Mouse (Mus musculus): ENCODE data around the gene Aamp. TPM values are rescaled to one million over a fixed set of nuclear protein-coding genes. Genes with fewer than 3 reads are reported as not detected.

Aamp gene
- polyA plus RNA-seq, 1 experiment from 2014 or later: 184 TPM

- Histone ChIP-seq H3K27ac (replicated peaks; ENCODE audit: low read depth, low read length) (no peak overlapping the region), H3K9me3 (ENCODE audit: control insufficient read depth, low read length) (no peaks in the 10 kb centered on the region), H3K4me3 (replicated peaks; ENCODE audit: low read depth, low read length) (peak overlapping the region; percentile 37), H3K27me3 (ENCODE audit: control insufficient read depth, insufficient read depth, low read length) (peaks cover 15% of the 10 kb centered on the region), H3K4me2 (ENCODE audit: low read length) (peak overlapping the region; percentile 66), H3K36me3 (ENCODE audit: control insufficient read depth, insufficient read depth, low read length) (no peaks in the 10 kb centered on the region), H3K9ac (replicated peaks; ENCODE audit: low read length) (no peak overlapping the region), H3K4me1 (ENCODE audit: control insufficient read depth, insufficient read depth, low read length) (peaks cover 6% of the 10 kb centered on the region; the same call in 1 of the 2 replicates)
- peak; percentile 3 for DNase-seq
- ATAC-seq (ENCODE audit: low FRiP score, low TSS enrichment): no peak
- WGBS: 11% methylated on average over 12 of the region's 12 CpGs
Measured at GRCm38 (mm10) chr1:74304339-74304790, 19.8 kb upstream of the Aamp start.

- no peaks in the 10 kb centered on the region for H3K36me3 ChIP-seq (ENCODE audit: control insufficient read depth, insufficient read depth, low read length)
- peaks cover 6% of the 10 kb centered on the region; the same call in 1 of the 2 replicates for H3K4me1 ChIP-seq (ENCODE audit: control insufficient read depth, insufficient read depth, low read length)
- peaks cover 15% of the 10 kb centered on the region for H3K27me3 ChIP-seq (ENCODE audit: control insufficient read depth, insufficient read depth, low read length)
- ATAC-seq (ENCODE audit: low FRiP score, low TSS enrichment) (peak; percentile 55), DNase-seq (peak; percentile 42)
- peak overlapping the region; percentile 37 for H3K4me3 ChIP-seq (replicated peaks; ENCODE audit: low read depth, low read length)
- WGBS: under 1% methylated on average over 56 of the region's 56 CpGs
- H3K27ac ChIP-seq (replicated peaks; ENCODE audit: low read depth, low read length): no peak overlapping the region
- 0 out of 2 replicates have a peak overlapping the region, but pooled peaks have one; percentile 23 for H3K9ac ChIP-seq (replicated peaks; ENCODE audit: low read length)
- H3K4me2 ChIP-seq (ENCODE audit: low read length): peak overlapping the region; percentile 66
- no peaks in the 10 kb centered on the region for H3K9me3 ChIP-seq (ENCODE audit: control insufficient read depth, low read length)
Measured at GRCm38 (mm10) chr1:74303509-74304338, 19.2 kb upstream of the Aamp start.

GRCm38 (mm10) chr1:74302835-74303234 lies 18.3 kb upstream of the Aamp start:
- Histone ChIP-seq H3K9me3 (ENCODE audit: control insufficient read depth, low read length) (no peaks in the 10 kb centered on the region), H3K36me3 (ENCODE audit: control insufficient read depth, insufficient read depth, low read length) (no peaks in the 10 kb centered on the region), H3K9ac (replicated peaks; ENCODE audit: low read length) (no peak overlapping the region), H3K27me3 (ENCODE audit: control insufficient read depth, insufficient read depth, low read length) (peaks cover 15% of the 10 kb centered on the region), H3K4me1 (ENCODE audit: control insufficient read depth, insufficient read depth, low read length) (peaks cover 6% of the 10 kb centered on the region; the same call in 1 of the 2 replicates), H3K4me2 (ENCODE audit: low read length) (no peak overlapping the region), H3K4me3 (replicated peaks; ENCODE audit: low read depth, low read length) (no peak overlapping the region), H3K27ac (replicated peaks; ENCODE audit: low read depth, low read length) (no peak overlapping the region)
- no peak for DNase-seq
- WGBS: 88% methylated on average over 2 of the region's 2 CpGs
- ATAC-seq (ENCODE audit: low FRiP score, low TSS enrichment): no peak

GRCm38 (mm10) chr1:74302229-74302628 lies 17.7 kb upstream of the Aamp start:
- no peaks in the 10 kb centered on the region for H3K9me3 ChIP-seq (ENCODE audit: control insufficient read depth, low read length)
- no peak overlapping the region for H3K9ac ChIP-seq (replicated peaks; ENCODE audit: low read length)
- no peak overlapping the region for H3K27ac ChIP-seq (replicated peaks; ENCODE audit: low read depth, low read length)
- H3K4me3 ChIP-seq (replicated peaks; ENCODE audit: low read depth, low read length): no peak overlapping the region
- H3K4me2 ChIP-seq (ENCODE audit: low read length): no peak overlapping the region
- H3K27me3 ChIP-seq (ENCODE audit: control insufficient read depth, insufficient read depth, low read length): peaks cover 15% of the 10 kb centered on the region
- peaks cover 6% of the 10 kb centered on the region; the same call in 1 of the 2 replicates for H3K4me1 ChIP-seq (ENCODE audit: control insufficient read depth, insufficient read depth, low read length)
- no peaks in the 10 kb centered on the region for H3K36me3 ChIP-seq (ENCODE audit: control insufficient read depth, insufficient read depth, low read length)
- DNase-seq: no peak
- WGBS: 90% methylated on average over 7 of the region's 7 CpGs
- ATAC-seq (ENCODE audit: low FRiP score, low TSS enrichment): no peak

- Histone ChIP-seq H3K9me3 (ENCODE audit: control insufficient read depth, low read length) (no peaks in the 10 kb centered on the region), H3K36me3 (ENCODE audit: control insufficient read depth, insufficient read depth, low read length) (no peaks in the 10 kb centered on the region), H3K4me2 (ENCODE audit: low read length) (no peak overlapping the region), H3K9ac (replicated peaks; ENCODE audit: low read length) (no peak overlapping the region), H3K27ac (replicated peaks; ENCODE audit: low read depth, low read length) (no peak overlapping the region), H3K4me3 (replicated peaks; ENCODE audit: low read depth, low read length) (no peak overlapping the region), H3K27me3 (ENCODE audit: control insufficient read depth, insufficient read depth, low read length) (peaks cover 15% of the 10 kb centered on the region), H3K4me1 (ENCODE audit: control insufficient read depth, insufficient read depth, low read length) (peaks cover 13% of the 10 kb centered on the region)
- ATAC-seq (ENCODE audit: low FRiP score, low TSS enrichment) (no peak), DNase-seq (no peak)
- WGBS: 92% methylated on average over 6 of the region's 6 CpGs
Measured at GRCm38 (mm10) chr1:74300347-74301110, 16.0 kb upstream of the Aamp start.

GRCm38 (mm10) chr1:74298996-74299395 lies 14.5 kb upstream of the Aamp start:
- Histone ChIP-seq H3K4me2 (ENCODE audit: low read length) (no peak overlapping the region), H3K36me3 (ENCODE audit: control insufficient read depth, insufficient read depth, low read length) (0 out of 2 replicates have a peak, but pooled peaks cover 2% of the 10 kb centered on the region), H3K9me3 (ENCODE audit: control insufficient read depth, low read length) (no peaks in the 10 kb centered on the region), H3K4me1 (ENCODE audit: control insufficient read depth, insufficient read depth, low read length) (peaks cover 21% of the 10 kb centered on the region), H3K27me3 (ENCODE audit: control insufficient read depth, insufficient read depth, low read length) (peaks cover 7% of the 10 kb centered on the region; the same call in 1 of the 2 replicates), H3K27ac (replicated peaks; ENCODE audit: low read depth, low read length) (no peak overlapping the region), H3K4me3 (replicated peaks; ENCODE audit: low read depth, low read length) (no peak overlapping the region), H3K9ac (replicated peaks; ENCODE audit: low read length) (no peak overlapping the region)
- 73% methylated on average over 5 of the region's 5 CpGs for WGBS
- ATAC-seq (ENCODE audit: low FRiP score, low TSS enrichment) (no peak), DNase-seq (no peak)

- Histone ChIP-seq H3K4me2 (ENCODE audit: low read length) (no peak overlapping the region), H3K4me3 (replicated peaks; ENCODE audit: low read depth, low read length) (no peak overlapping the region), H3K9me3 (ENCODE audit: control insufficient read depth, low read length) (no peaks in the 10 kb centered on the region), H3K27me3 (ENCODE audit: control insufficient read depth, insufficient read depth, low read length) (no peaks in the 10 kb centered on the region; the same call in 1 of the 2 replicates), H3K27ac (replicated peaks; ENCODE audit: low read depth, low read length) (no peak overlapping the region), H3K4me1 (ENCODE audit: control insufficient read depth, insufficient read depth, low read length) (peaks cover 15% of the 10 kb centered on the region), H3K9ac (replicated peaks; ENCODE audit: low read length) (no peak overlapping the region), H3K36me3 (ENCODE audit: control insufficient read depth, insufficient read depth, low read length) (0 out of 2 replicates have a peak, but pooled peaks cover 2% of the 10 kb centered on the region)
- no peak for DNase-seq
- ATAC-seq (ENCODE audit: low FRiP score, low TSS enrichment): no peak
- 82% methylated on average over 5 of the region's 5 CpGs for WGBS
Measured at GRCm38 (mm10) chr1:74298157-74298750, 13.7 kb upstream of the Aamp start.

- no peak overlapping the region for H3K4me3 ChIP-seq (replicated peaks; ENCODE audit: low read depth, low read length)
- peaks cover 15% of the 10 kb centered on the region for H3K4me1 ChIP-seq (ENCODE audit: control insufficient read depth, insufficient read depth, low read length)
- no peak for ATAC-seq (ENCODE audit: low FRiP score, low TSS enrichment)
- H3K9ac ChIP-seq (replicated peaks; ENCODE audit: low read length): no peak overlapping the region
- H3K27me3 ChIP-seq (ENCODE audit: control insufficient read depth, insufficient read depth, low read length): no peaks in the 10 kb centered on the region
- DNase-seq: no peak
- H3K9me3 ChIP-seq (ENCODE audit: control insufficient read depth, low read length): no peaks in the 10 kb centered on the region
- WGBS: 80% methylated on average over 3 of the region's 3 CpGs
- H3K27ac ChIP-seq (replicated peaks; ENCODE audit: low read depth, low read length): no peak overlapping the region
- H3K4me2 ChIP-seq (ENCODE audit: low read length): no peak overlapping the region
- H3K36me3 ChIP-seq (ENCODE audit: control insufficient read depth, insufficient read depth, low read length): 0 out of 2 replicates have a peak, but pooled peaks cover 4% of the 10 kb centered on the region
Measured at GRCm38 (mm10) chr1:74297269-74297668, 12.7 kb upstream of the Aamp start.

All from midbrain, embryonic 14.5 days (tissue).